Comparison of ENCODE assay signal across 20 mouse cellular contexts in genomic region chr7:46833670-46834255, GRCm38 (mm10). TPM values are rescaled to one million over a fixed set of nuclear protein-coding genes. Genes with fewer than 3 reads are reported as not detected.
DNase-seq lines count a peak whose midpoint lies in the region; ATAC-seq and TF ChIP-seq lines count a peak whose summit lies in the region.
"Had no signal": no experiment of that assay in that cellular context is flagged by ENCODE, and none has a peak within 500 bp of the region (broad histone marks: within the 10 kb centered on the region; RNA-seq: fewer than 3 reads in every experiment).

No protein-coding gene starts in this region.

- no peak overlapping the region for H3K4me3 ChIP-seq in kidney, adult 2 months (ENCODE audit: insufficient read depth, low read depth, low read length)
- no peak overlapping the region for H3K4me3 ChIP-seq in MEL (ENCODE audit: control insufficient read depth in 1 of 2, insufficient read depth in 1 of 2, low read depth in 2 of 2, low read length in 2 of 2)
- H3K4me3 ChIP-seq in intestine, embryonic 16.5 days (ENCODE audit: low read length) = no peak overlapping the region
- H3K4me3 ChIP-seq in megakaryocyte, embryonic 14.5 days (replicated peaks) = peak overlapping the region; percentile 82
- H3K4me3 ChIP-seq: forebrain, embryonic 15.5 days; heart, embryonic 15.5 days; hindbrain, embryonic 12.5 days; midbrain, embryonic 13.5 days; stomach, embryonic 15.5 days had no signal

- H3K27ac ChIP-seq in kidney, adult 2 months (ENCODE audit: insufficient read depth, low read depth, low read length) = peak overlapping the region; percentile 24
- peak overlapping the region; percentile 65 for H3K27ac ChIP-seq in MEL (ENCODE audit: control insufficient read depth, low read depth, low read length)
- H3K27ac ChIP-seq in intestine, embryonic 16.5 days (ENCODE audit: low read length) = peak overlapping the region; percentile 75
- H3K27ac ChIP-seq: forebrain, embryonic 15.5 days; heart, embryonic 15.5 days; hindbrain, embryonic 12.5 days; midbrain, embryonic 13.5 days; stomach, embryonic 15.5 days had no signal

- peak overlapping the region; percentile 23; the same call in 1 of the 2 replicates for H3K9ac ChIP-seq in MEL (ENCODE audit: control insufficient read depth, low read depth, low read length, poor library complexity, severe bottlenecking)
- H3K9ac ChIP-seq in intestine, embryonic 16.5 days (ENCODE audit: low read depth, low read length) = no peak overlapping the region
- H3K9ac ChIP-seq: forebrain, embryonic 15.5 days; heart, embryonic 15.5 days; hindbrain, embryonic 12.5 days; lung, embryonic 14.5 days; midbrain, embryonic 13.5 days; stomach, embryonic 15.5 days had no signal

- no peak for DNase-seq in kidney, adult 2 months
- no peak for DNase-seq in kidney, postnatal 4 days
- peak; percentile 69 for DNase-seq in MEL (ENCODE audit: low read depth, low spot score)
- no peak for DNase-seq in urinary bladder, postnatal 25 days (ENCODE audit: low spot score)
- no peak for DNase-seq in layer of hippocampus, postnatal 14 days (ENCODE audit: low spot score in 2 of 2)
- DNase-seq in right cerebral cortex, postnatal 36 days (ENCODE audit: low spot score in 2 of 2) = no peak
- DNase-seq: cerebellum, adult 18-20 months; left cerebral cortex, postnatal 4 days; right cerebral cortex, postnatal 4 days had no signal

- H3K9me3 ChIP-seq in MEL (replicated peaks; ENCODE audit: insufficient read depth, low read length) = no peaks in the 10 kb centered on the region
- H3K9me3 ChIP-seq in intestine, embryonic 16.5 days (ENCODE audit: control insufficient read depth, low read length) = no peaks in the 10 kb centered on the region
- no peaks in the 10 kb centered on the region for H3K9me3 ChIP-seq in megakaryocyte, embryonic 14.5 days
- H3K9me3 ChIP-seq: forebrain, embryonic 15.5 days; heart, embryonic 15.5 days; hindbrain, embryonic 12.5 days; midbrain, embryonic 13.5 days; stomach, embryonic 15.5 days had no signal

- 76% methylated on average over 7 of the region's 7 CpGs for WGBS in kidney, adult 2 months
- 67% methylated on average over 7 of the region's 7 CpGs for WGBS in intestine, embryonic 16.5 days

- TF ChIP-seq CTCF in kidney, adult 2 months (conservative IDR thresholded peaks at IDR 0.05; ENCODE audit: insufficient read depth, insufficient read length, low read depth, low read length) = no peak
- TF ChIP-seq CTCF in MEL (IDR thresholded peaks at IDR 0.05 in 2 of 3, conservative IDR thresholded peaks at IDR 0.05 in 1 of 3; ENCODE audit: control insufficient read depth in 1 of 3, insufficient read depth in 1 of 3, low read depth in 2 of 3, low read length in 3 of 3, poor library complexity in 1 of 3, severe bottlenecking in 1 of 3) = no peak

- TF ChIP-seq POLR2A in kidney, adult 2 months (IDR thresholded peaks at IDR 0.05; ENCODE audit: low read depth, low read length) = no peak
- TF ChIP-seq POLR2A in MEL (IDR thresholded peaks at IDR 0.05; ENCODE audit: control insufficient read depth in 1 of 2, insufficient read depth in 1 of 2, low read depth in 1 of 2, low read length in 2 of 2, poor library complexity in 1 of 2) = no peak

- no peaks in the 10 kb centered on the region for H3K36me3 ChIP-seq in kidney, adult 2 months (ENCODE audit: control insufficient read depth, insufficient read depth, low read length)
- H3K36me3 ChIP-seq in MEL (ENCODE audit: control insufficient read depth in 1 of 2, insufficient read depth in 2 of 2, low read length in 2 of 2) = peaks cover 0 to 20% of the 10 kb centered on the region in 2 experiments; a peak in 2 of 4 replicates
- no peaks in the 10 kb centered on the region for H3K36me3 ChIP-seq in intestine, embryonic 16.5 days (ENCODE audit: control insufficient read depth, insufficient read depth, low read length)
- no peaks in the 10 kb centered on the region for H3K36me3 ChIP-seq in megakaryocyte, embryonic 14.5 days (replicated peaks; ENCODE audit: low read length)
- H3K36me3 ChIP-seq: forebrain, embryonic 15.5 days; heart, embryonic 15.5 days; hindbrain, embryonic 12.5 days; midbrain, embryonic 13.5 days; stomach, embryonic 15.5 days had no signal

- no peak overlapping the region for H3K4me2 ChIP-seq in intestine, embryonic 16.5 days (ENCODE audit: low read depth, low read length)
- H3K4me2 ChIP-seq: forebrain, embryonic 15.5 days; heart, embryonic 15.5 days; hindbrain, embryonic 12.5 days; lung, embryonic 14.5 days; midbrain, embryonic 13.5 days; stomach, embryonic 15.5 days had no signal

- peaks cover 34% of the 10 kb centered on the region for H3K4me1 ChIP-seq in kidney, adult 2 months (ENCODE audit: control insufficient read depth, insufficient read depth, low read length)
- H3K4me1 ChIP-seq in MEL (ENCODE audit: control insufficient read depth in 1 of 2, insufficient read depth in 2 of 2, low read length in 2 of 2) = peaks cover 21 to 40% of the 10 kb centered on the region in 2 experiments
- H3K4me1 ChIP-seq in intestine, embryonic 16.5 days (ENCODE audit: control insufficient read depth, insufficient read depth, low read length) = peaks cover 39% of the 10 kb centered on the region
- peaks cover 100% of the 10 kb centered on the region for H3K4me1 ChIP-seq in megakaryocyte, embryonic 14.5 days

- no peak for TF ChIP-seq RAD21 in MEL (IDR thresholded peaks at IDR 0.05; ENCODE audit: low read depth, low read length)

- peak; percentile 70 for ATAC-seq in intestine, embryonic 16.5 days
- ATAC-seq: forebrain, embryonic 15.5 days; midbrain, embryonic 13.5 days had no signal

- no peaks in the 10 kb centered on the region for H3K27me3 ChIP-seq in kidney, adult 2 months (replicated peaks; ENCODE audit: control insufficient read depth, insufficient read depth, low read length)
- H3K27me3 ChIP-seq in MEL (ENCODE audit: control insufficient read depth in 1 of 2, insufficient read depth in 2 of 2, low read length in 2 of 2) = no peaks in the 10 kb centered on the region
- H3K27me3 ChIP-seq in intestine, embryonic 16.5 days (replicated peaks; ENCODE audit: control insufficient read depth, insufficient read depth, low read length) = no peaks in the 10 kb centered on the region
- H3K27me3 ChIP-seq in megakaryocyte, embryonic 14.5 days (replicated peaks) = no peaks in the 10 kb centered on the region
- H3K27me3 ChIP-seq: forebrain, embryonic 15.5 days; heart, embryonic 15.5 days; hindbrain, embryonic 12.5 days; midbrain, embryonic 13.5 days; stomach, embryonic 15.5 days had no signal

- no peaks in the 10 kb centered on the region for H3K79me2 ChIP-seq in MEL (ENCODE audit: control insufficient read depth, insufficient read depth, low read length, poor library complexity)

- TF ChIP-seq EP300 in MEL (IDR thresholded peaks at IDR 0.05; ENCODE audit: low read depth in 1 of 2, low read length in 2 of 2) = no peak

TF ChIP-seq in MEL, 35 proteins besides CTCF, POLR2A, EP300 and RAD21:
- TF ChIP-seq ELF1 (IDR thresholded peaks at IDR 0.05; ENCODE audit: low read depth, low read length) = peak; percentile 61
- TF ChIP-seq JUND (IDR thresholded peaks at IDR 0.05; ENCODE audit: low read depth, low read length) = 0 out of 2 replicates have a peak, but pooled peaks have one; percentile 25
- 0 out of 2 replicates have a peak, but pooled peaks have one; percentile 1 for TF ChIP-seq USF1 (IDR thresholded peaks at IDR 0.05; ENCODE audit: low read depth, low read length)
- no peak for TF ChIP-seq MYB (IDR thresholded peaks at IDR 0.05; ENCODE audit: low read depth, low read length)

RNA-seq across cellular contexts. Expression of gene Ldha, which starts 7.5 kb away (rescaled TPM):
- 665 and 667 TPM in 2 replicates for polyA plus RNA-seq in kidney, adult 2 months (2012; rRNA removed)
- total RNA-seq in MEL (2012; rRNA removed) = 1,212 and 1,976 TPM in 2 replicates
- polyA plus RNA-seq in MEL (2012; ENCODE audit: insufficient read depth in 1 of 2, insufficient read length in 2 of 2, low read depth in 1 of 2, low replicate concordance in 2 of 2, missing spikeins in 1 of 2) = 1,000 to 10,000 TPM in 1 of 2 experiments, 100 to 1,000 TPM in 1; 613 to 2,637 TPM
- polyA plus RNA-seq in intestine, embryonic 16.5 days (2015; fragmentation: Nextera tagmentation; extraction: Ambion mirVana) = 3,052 and 3,173 TPM in 2 replicates
- 1,655 and 1,832 TPM in 2 replicates for polyA plus RNA-seq in megakaryocyte, embryonic 14.5 days (2012; ENCODE audit: insufficient read depth, low replicate concordance)
- 100 to 1,000 TPM; 378 to 396 TPM for total RNA-seq in layer of hippocampus, postnatal 14 days (2021)

RNA-seq across cellular contexts. Expression of gene Ldhc, which starts 27.2 kb away (rescaled TPM):
- 0.42 and 0.67 TPM in 2 replicates for polyA plus RNA-seq in kidney, adult 2 months (2012; rRNA removed)
- total RNA-seq in MEL (2012; rRNA removed) = not detected in 2 replicates
- polyA plus RNA-seq in MEL (2012; ENCODE audit: insufficient read depth in 1 of 2, insufficient read length in 2 of 2, low read depth in 1 of 2, low replicate concordance in 2 of 2, missing spikeins in 1 of 2) = not detected
- not detected in 2 replicates for polyA plus RNA-seq in intestine, embryonic 16.5 days (2015; fragmentation: Nextera tagmentation; extraction: Ambion mirVana)
- 0.35 TPM in 1 of 2 replicates, not detected in the other for polyA plus RNA-seq in megakaryocyte, embryonic 14.5 days (2012; ENCODE audit: insufficient read depth, low replicate concordance)
- total RNA-seq in layer of hippocampus, postnatal 14 days (2021) = not detected
- total RNA-seq: gastrocnemius, postnatal 25 days; left cerebral cortex, postnatal 4 days had no signal
- polyA plus RNA-seq: activated CD4-positive, CD25-positive, alpha-beta regulatory T cell, adult 4 months; C2C12; forebrain, embryonic 15.5 days; heart, embryonic 15.5 days; hindbrain, embryonic 12.5 days had no signal

RNA-seq across cellular contexts. Expression of gene Gtf2h1, which starts 37.9 kb away (rescaled TPM):
- polyA plus RNA-seq in kidney, adult 2 months (2012; rRNA removed) = 9.8 and 11.6 TPM in 2 replicates
- total RNA-seq in MEL (2012; rRNA removed) = 122 and 142 TPM in 2 replicates
- 100 to 1,000 TPM in 1 of 2 experiments, not detected in 1; 105 TPM for polyA plus RNA-seq in MEL (2012; ENCODE audit: insufficient read depth in 1 of 2, insufficient read length in 2 of 2, low read depth in 1 of 2, low replicate concordance in 2 of 2, missing spikeins in 1 of 2)
- 78.5 and 80.1 TPM in 2 replicates for polyA plus RNA-seq in intestine, embryonic 16.5 days (2015; fragmentation: Nextera tagmentation; extraction: Ambion mirVana)
- 14.5 and 19.9 TPM in 2 replicates for polyA plus RNA-seq in megakaryocyte, embryonic 14.5 days (2012; ENCODE audit: insufficient read depth, low replicate concordance)
- total RNA-seq in layer of hippocampus, postnatal 14 days (2021) = 10 to 100 TPM; 34.3 to 41.6 TPM

RNA-seq across cellular contexts. Expression of gene Hps5, which starts 37.9 kb away (rescaled TPM):
- polyA plus RNA-seq in kidney, adult 2 months (2012; rRNA removed) = 31.0 and 41.7 TPM in 2 replicates
- total RNA-seq in MEL (2012; rRNA removed) = 15.5 and 19.3 TPM in 2 replicates
- 10 to 100 TPM in 1 of 2 experiments, not detected in 1; 20.2 TPM for polyA plus RNA-seq in MEL (2012; ENCODE audit: insufficient read depth in 1 of 2, insufficient read length in 2 of 2, low read depth in 1 of 2, low replicate concordance in 2 of 2, missing spikeins in 1 of 2)
- 27.2 and 31.2 TPM in 2 replicates for polyA plus RNA-seq in intestine, embryonic 16.5 days (2015; fragmentation: Nextera tagmentation; extraction: Ambion mirVana)
- 0.49 and 1.0 TPM in 2 replicates for polyA plus RNA-seq in megakaryocyte, embryonic 14.5 days (2012; ENCODE audit: insufficient read depth, low replicate concordance)
- 10 to 100 TPM; 16.0 to 18.7 TPM for total RNA-seq in layer of hippocampus, postnatal 14 days (2021)

Comparison
In these comparisons a context has a peak if more than half of its experiments do, and no peak if none do; other contexts are left out.
1. H3K27ac ChIP-seq: peak in every context shown above with its lines; median percentile 75 in intestine, embryonic 16.5 days; 65 in MEL; 24 in kidney, adult 2 months.